Mouse (Mus musculus): ENCODE measurements around the gene Slc46a3. TPM values are rescaled to one million over a fixed set of nuclear protein-coding genes. Genes with fewer than 3 reads are reported as not detected.

Gene Slc46a3
- 9.3 and 12.3 TPM in 2 replicates for polyA plus RNA-seq (2012; ENCODE audit: low replicate concordance)

GRCm38 (mm10) chr5:147894455-147895076 is at the start of gene Slc46a3:
Gene Slc46a3, minus strand, starts transcription at chr5:147894815.

GRCm38 (mm10) chr5:147860449-147861261 is 34.0 kb downstream of the Slc46a3 start, which contains the start of gene Pomp:
Gene Pomp, plus strand, starts transcription at chr5:147860461.

Other genes starting within 250 kb of the Slc46a3 start
- 0.62 and 0.97 TPM in 2 replicates for gene Flt1, start 168.8 kb downstream of the Slc46a3 start, polyA plus RNA-seq (2012; ENCODE audit: low replicate concordance)
- 12.1 and 13.5 TPM in 2 replicates for gene Pomp, start 34.4 kb downstream of the Slc46a3 start, polyA plus RNA-seq (2012; ENCODE audit: low replicate concordance)
- 0.10 TPM in 1 of 2 replicates, not detected in the other for gene Mtus2, start 62.5 kb upstream of the Slc46a3 start, polyA plus RNA-seq (2012; ENCODE audit: low replicate concordance)

All from leukemia stem cell, adult 10-12 weeks (primary cell).